Mouse (Mus musculus) cerebellum, adult 2 months (tissue): ENCODE data around the gene Gm3685.
"Not testable (repeated sequence)": the region's sequence is repeated elsewhere in the genome, so short reads cannot be mapped to it uniquely, and the experiment has no call there.

ENCODE experiments used
- CTCF ChIP-seq: fragments of 200-500 bp; IDR thresholded peaks from 2 replicates; pipeline ENCODE4 v1.5.1; 2011; ENCODE audit warnings: low read depth, mild to moderate bottlenecking, control low read depth, low read length, moderate library complexity, borderline replicate concordance; ENCODE audit not compliant: insufficient read depth
- POLR2A ChIP-seq: fragments of 200-500 bp; IDR thresholded peaks from 2 replicates; pipeline ENCODE4 v1.6.1; 2011; ENCODE audit warnings: low read length, control low read depth, borderline replicate concordance; ENCODE audit not compliant: insufficient read depth

GRCm38 (mm10) chr14:7026274-7026673 lies 18.5 kb downstream of the Gm3685 start:
- TF ChIP-seq POLR2A, CTCF: not testable (repeated sequence)
